Mouse (Mus musculus): ENCODE data around the gene Dcaf10.

Gene Dcaf10

DNA sequence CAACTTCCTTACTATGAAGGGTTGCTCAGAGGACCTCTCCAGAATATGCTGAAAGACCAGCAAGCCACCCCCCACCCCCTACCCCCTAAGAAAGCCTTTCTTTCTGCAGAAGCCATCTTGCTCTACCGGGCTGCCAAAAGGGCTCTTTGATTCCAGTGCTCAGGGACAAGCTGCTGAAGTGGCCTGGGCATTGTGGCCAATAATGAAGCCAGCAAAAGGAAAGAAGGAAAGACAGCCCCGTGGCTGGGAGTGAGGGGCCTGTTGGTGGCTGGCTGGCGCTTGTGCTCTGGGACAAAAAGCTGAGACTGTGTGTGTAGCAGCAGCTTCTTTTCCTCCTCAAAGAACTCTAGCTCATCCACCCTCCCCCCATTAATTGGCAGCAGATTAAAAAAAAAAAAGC lies 78.8 kb downstream of the Dcaf10 start:
- no peak for DNase-seq (ENCODE audit: low spot score)

- no peak for DNase-seq (ENCODE audit: low spot score)
Measured at GRCm38 (mm10) chr4:45421519-45422260, 79.8 kb downstream of the Dcaf10 start.

GRCm38 (mm10) chr4:45422640-45423039 lies 80.7 kb downstream of the Dcaf10 start:
- DNase-seq (ENCODE audit: low spot score), result no peak

- DNase-seq (ENCODE audit: low spot score), result no peak
Measured at GRCm38 (mm10) chr4:45423406-45423805, 81.5 kb downstream of the Dcaf10 start.

DNA sequence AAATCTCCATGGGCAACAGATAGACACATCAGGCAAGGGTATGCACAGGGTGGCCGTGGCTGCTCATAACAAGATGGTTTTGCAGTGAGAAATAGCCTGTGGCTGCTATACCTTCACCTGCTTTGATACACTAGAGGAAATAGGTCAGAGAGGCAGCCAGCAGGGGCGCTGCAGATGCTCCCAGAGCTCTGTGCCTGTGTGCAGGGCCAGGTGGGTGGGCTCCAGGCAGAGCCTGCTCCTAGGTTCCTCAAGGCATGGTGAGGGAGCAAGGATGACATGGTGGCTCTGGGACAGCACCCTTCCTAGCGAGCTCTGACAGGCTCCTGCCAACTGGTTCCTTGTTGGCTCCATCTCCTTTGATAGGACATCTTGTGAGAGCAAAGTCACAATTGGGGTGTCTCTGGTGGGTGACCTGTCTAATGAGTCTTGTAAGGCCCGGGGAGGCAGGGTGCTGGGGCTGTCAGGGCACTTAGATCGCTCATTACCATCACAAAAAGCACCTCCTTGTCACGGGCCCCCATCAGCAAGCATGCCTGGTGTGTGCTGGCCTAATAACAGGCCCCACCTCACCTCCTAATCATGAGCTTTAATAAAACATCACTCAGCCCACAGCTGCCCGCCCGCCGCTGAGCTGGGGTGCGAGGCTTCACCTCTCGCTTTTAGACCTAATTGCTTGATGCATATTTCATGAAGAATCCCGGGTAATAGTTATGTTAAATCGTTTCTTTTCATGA lies 85.0 kb downstream of the Dcaf10 start:
- no peak for DNase-seq (ENCODE audit: low spot score)

All from testis, postnatal 10 days (tissue).